Mouse (Mus musculus) liver, embryonic 15.5 days (tissue): ENCODE data around the gene Dnajb1. TPM values are rescaled to one million over a fixed set of nuclear protein-coding genes. Genes with fewer than 3 reads are reported as not detected.
A peak's percentile ranks its signal among the peaks of the same experiment; 100 is the strongest.

ENCODE experiments used
- ATAC-seq: fragments of 200-750 bp; cut with Nextera tagmentation; 2 replicates; pipeline ENCODE4 v1.8.0; 2017; ENCODE audit warnings: moderate number of reproducible peaks, mild to moderate bottlenecking, moderate library complexity; ENCODE audit not compliant: insufficient read depth
- H3K27ac ChIP-seq: fragments of 300-500 bp; sonication (generic); replicated peaks from 2 replicates; pipeline ENCODE4 v1.5.1; 2015; ENCODE audit warnings: mild to moderate bottlenecking, inconsistent platforms
- H3K27me3 ChIP-seq: fragments of 300-500 bp; sonication (generic); 2 replicates; pipeline ENCODE4 v1.6.1; 2015; ENCODE audit warnings: mild to moderate bottlenecking, inconsistent platforms
- H3K36me3 ChIP-seq: fragments of 300-500 bp; sonication (generic); replicated peaks from 2 replicates; pipeline ENCODE4 v1.6.1; 2015; ENCODE audit warnings: moderate library complexity, mild to moderate bottlenecking, inconsistent platforms
- H3K4me1 ChIP-seq: fragments of 300-500 bp; sonication (generic); replicated peaks from 2 replicates; pipeline ENCODE4 v1.6.1; 2015; ENCODE audit warnings: inconsistent platforms
- H3K4me2 ChIP-seq: fragments of 300-500 bp; sonication (generic); 2 replicates; pipeline ENCODE4 v1.6.1; 2015; ENCODE audit warnings: moderate library complexity, mild to moderate bottlenecking, inconsistent platforms
- H3K4me3 ChIP-seq: fragments of 300-500 bp; sonication (generic); replicated peaks from 2 replicates; pipeline ENCODE4 v1.5.1; 2015; ENCODE audit warnings: mild to moderate bottlenecking, inconsistent platforms
- H3K9ac ChIP-seq: fragments of 300-500 bp; sonication (generic); 2 replicates; pipeline ENCODE4 v1.6.1; 2015; ENCODE audit warnings: moderate library complexity, mild to moderate bottlenecking, inconsistent platforms
- H3K9me3 ChIP-seq: fragments of 300-500 bp; sonication (generic); replicated peaks from 2 replicates; pipeline ENCODE4 v1.6.1; 2016; ENCODE audit warnings: inconsistent platforms
- WGBS: fragments of 180-500 bp; shearing (Covaris S2); methylation state at CpG from one replicate; pipeline ENCODE4 v1.1.7; 2015; ENCODE audit warnings: mixed read lengths; ENCODE audit not compliant: insufficient replicate concordance; 5-methylcytosine and 5-hydroxymethylcytosine counted together
- polyA plus RNA-seq: library from polyadenylated mRNA; unstranded; fragments of >200 nt; fragmentation: Nextera tagmentation; extraction: Ambion mirVana; gene quantifications from 2 replicates; pipeline ENCODE4 v1.2.1, GENCODE M21; 2015

Dnajb1 gene
- polyA plus RNA-seq = 52.7 and 56.0 TPM in 2 replicates

DNA sequence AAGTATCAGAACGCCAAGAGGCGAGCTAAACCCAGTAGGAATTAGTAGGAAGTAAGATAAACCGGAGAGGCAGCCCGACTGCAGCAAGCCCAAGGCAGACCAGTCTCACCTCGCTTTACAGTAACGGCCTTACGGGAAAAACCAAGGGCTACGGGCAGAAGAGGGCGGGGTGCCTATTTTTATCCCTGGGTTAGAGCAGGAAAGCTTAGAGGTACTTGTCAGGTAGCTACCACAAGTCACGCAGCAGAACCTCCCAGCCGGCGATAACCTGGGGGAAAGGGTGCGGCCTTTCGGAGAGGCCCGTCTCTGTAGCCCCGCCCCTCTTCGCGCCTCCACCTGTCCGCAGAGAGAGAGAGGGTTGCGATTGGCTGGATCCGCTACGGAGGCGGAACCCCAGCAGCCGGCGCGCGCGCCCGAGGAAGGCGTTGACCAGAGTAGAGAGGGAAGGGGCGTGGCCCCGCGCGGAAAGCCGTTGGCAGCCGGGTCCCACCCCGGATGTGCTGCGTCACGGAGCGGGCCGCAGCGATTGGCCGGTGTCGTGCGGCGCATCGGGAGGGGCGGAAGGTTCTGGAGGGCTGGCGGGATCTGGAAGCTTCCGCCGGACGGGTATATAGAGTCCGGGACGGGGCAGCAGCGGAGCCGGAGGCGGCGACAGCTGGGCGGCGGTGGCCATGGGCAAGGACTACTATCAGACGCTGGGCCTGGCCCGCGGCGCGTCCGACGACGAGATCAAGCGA, at the start of gene Dnajb1, which contains the start of gene Tecr:
Dnajb1 (plus strand) TSS at position 533 of the 737 bp plus-strand sequence.
Tecr (minus strand) TSS at position 311 of the 737 bp plus-strand sequence.
- ATAC-seq = peak; percentile 96
- peak within 1 kb of the TSS; percentile 85 for H3K4me3 ChIP-seq
- peak within 1 kb of the TSS; percentile 98 for H3K27ac ChIP-seq
- no peaks in the 10 kb centered on the region for H3K9me3 ChIP-seq
- peak within 1 kb of the TSS; percentile 76 for H3K4me2 ChIP-seq
- peak within 1 kb of the TSS; percentile 94 for H3K9ac ChIP-seq
- H3K4me1 ChIP-seq = peaks cover 64% of the 10 kb centered on the region
- no peaks in the 10 kb centered on the region for H3K27me3 ChIP-seq
- H3K36me3 ChIP-seq = peaks cover 45% of the 10 kb centered on the region
- WGBS = under 1% methylated on average over 69 of the region's 69 CpGs

- ATAC-seq = peak; percentile 47
- WGBS = 16% methylated on average over 3 of the region's 3 CpGs
- Histone ChIP-seq H3K9ac (peak overlapping the region; percentile 6; the same call in 1 of the 2 replicates), H3K4me3 (no peak overlapping the region), H3K9me3 (no peaks in the 10 kb centered on the region), H3K27me3 (no peaks in the 10 kb centered on the region), H3K27ac (peak overlapping the region; percentile 64), H3K4me1 (peaks cover 56% of the 10 kb centered on the region), H3K4me2 (peak overlapping the region; percentile 54), H3K36me3 (no peaks in the 10 kb centered on the region)
Observed at GRCm38 (mm10) chr8:83562669-83563068, 45.3 kb upstream of the Dnajb1 start.

GRCm38 (mm10) chr8:83563246-83563645, 44.7 kb upstream of the Dnajb1 start:
- H3K27ac ChIP-seq = peak overlapping the region; percentile 64
- 0 out of 2 replicates have a peak overlapping the region, but pooled peaks have one; percentile 54 for H3K4me2 ChIP-seq
- no peaks in the 10 kb centered on the region for H3K9me3 ChIP-seq
- no peaks in the 10 kb centered on the region for H3K36me3 ChIP-seq
- no peak overlapping the region for H3K9ac ChIP-seq
- no peak overlapping the region for H3K4me3 ChIP-seq
- no peaks in the 10 kb centered on the region for H3K27me3 ChIP-seq
- 61% methylated on average over 4 of the region's 4 CpGs for WGBS
- H3K4me1 ChIP-seq = peaks cover 62% of the 10 kb centered on the region
- no peak for ATAC-seq

DNA sequence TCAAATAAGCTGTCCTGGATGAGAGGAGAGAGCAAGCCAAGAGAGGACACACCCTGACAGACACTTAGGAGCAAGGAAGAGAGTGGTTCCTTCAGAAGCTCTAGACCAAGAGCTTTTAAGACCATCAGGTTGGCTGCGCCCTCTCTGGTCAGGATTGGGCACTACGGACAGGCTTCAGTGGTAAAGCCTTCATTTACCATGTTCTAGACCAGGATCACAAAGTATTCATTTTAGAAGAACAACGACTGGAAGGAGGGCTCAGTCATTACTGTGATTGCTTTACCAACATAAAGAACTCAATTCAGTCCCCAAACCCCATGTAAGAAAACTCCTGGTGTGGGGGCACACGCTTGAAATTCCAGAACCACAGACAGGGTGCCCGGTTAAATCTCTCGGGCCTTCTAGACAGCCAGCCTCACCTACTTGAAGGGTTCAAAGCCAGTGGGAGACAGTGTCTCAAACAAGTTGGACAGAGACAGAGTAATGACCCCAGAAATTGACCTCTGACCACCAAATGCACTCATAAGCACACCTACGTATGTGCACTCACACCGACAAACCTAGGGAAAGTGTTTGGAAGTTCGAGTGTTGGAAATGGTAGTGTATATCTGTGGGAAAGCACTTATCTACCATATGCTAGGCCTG, 42.1 kb upstream of the Dnajb1 start:
- H3K36me3 ChIP-seq = peaks cover 15% of the 10 kb centered on the region
- 0 out of 2 replicates have a peak, but pooled peaks have one; percentile 19 for ATAC-seq
- H3K4me3 ChIP-seq = peak overlapping the region; percentile 91
- no peaks in the 10 kb centered on the region for H3K9me3 ChIP-seq
- H3K27me3 ChIP-seq = no peaks in the 10 kb centered on the region
- peak overlapping the region; percentile 84 for H3K4me2 ChIP-seq
- H3K9ac ChIP-seq = peak overlapping the region; percentile 87; the same call in 1 of the 2 replicates
- 72% methylated on average over 9 of the region's 9 CpGs for WGBS
- peaks cover 76% of the 10 kb centered on the region for H3K4me1 ChIP-seq
- peak overlapping the region; percentile 67; the same call in 1 of the 2 replicates for H3K27ac ChIP-seq

GRCm38 (mm10) chr8:83566469-83567395, 41.3 kb upstream of the Dnajb1 start, which contains the start of gene Ndufb7:
TSS of gene Ndufb7 (plus strand) at chr8:83566671.
- H3K9me3 ChIP-seq = no peaks in the 10 kb centered on the region
- peak within 1 kb of the TSS; percentile 84 for H3K4me2 ChIP-seq
- peak within 1 kb of the TSS; percentile 87 for H3K9ac ChIP-seq
- peak within 1 kb of the TSS; percentile 91 for H3K4me3 ChIP-seq
- H3K4me1 ChIP-seq = peaks cover 73% of the 10 kb centered on the region
- H3K27ac ChIP-seq = peak within 1 kb of the TSS; percentile 81
- no peaks in the 10 kb centered on the region for H3K27me3 ChIP-seq
- peak; percentile 84 for ATAC-seq
- peaks cover 24% of the 10 kb centered on the region for H3K36me3 ChIP-seq
- whole genome bisulfite sequencing = under 1% methylated on average over 48 of the region's 48 CpGs

DNA sequence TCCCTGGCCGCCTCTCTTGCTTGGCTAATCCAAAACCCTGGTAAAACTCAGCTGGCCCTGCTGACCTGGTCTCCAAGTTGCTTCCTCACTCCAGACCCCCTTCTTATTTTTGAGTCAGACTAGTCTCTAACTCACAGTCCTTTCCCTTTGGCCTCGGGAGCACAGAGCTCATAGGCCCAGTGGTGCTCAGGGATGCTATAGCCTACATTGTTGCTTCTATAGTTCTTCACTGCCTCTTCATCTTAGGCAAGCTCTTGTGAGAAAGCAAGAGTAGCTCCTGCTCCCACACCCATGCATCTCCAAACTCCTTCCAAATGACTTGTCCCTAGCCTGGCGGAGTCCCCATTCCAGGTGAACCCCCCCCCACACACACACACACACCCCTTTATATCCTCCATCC, 40.3 kb upstream of the Dnajb1 start:
- Histone ChIP-seq H3K36me3 (peaks cover 34% of the 10 kb centered on the region), H3K27me3 (no peaks in the 10 kb centered on the region), H3K4me3 (peak overlapping the region; percentile 91), H3K4me2 (peak overlapping the region; percentile 84), H3K9ac (peak overlapping the region; percentile 87), H3K27ac (0 out of 2 replicates have a peak overlapping the region, but pooled peaks have one; percentile 81), H3K9me3 (no peaks in the 10 kb centered on the region), H3K4me1 (peaks cover 64% of the 10 kb centered on the region)
- WGBS = 42% methylated on average over 3 of the region's 3 CpGs
- ATAC-seq = no peak

DNA sequence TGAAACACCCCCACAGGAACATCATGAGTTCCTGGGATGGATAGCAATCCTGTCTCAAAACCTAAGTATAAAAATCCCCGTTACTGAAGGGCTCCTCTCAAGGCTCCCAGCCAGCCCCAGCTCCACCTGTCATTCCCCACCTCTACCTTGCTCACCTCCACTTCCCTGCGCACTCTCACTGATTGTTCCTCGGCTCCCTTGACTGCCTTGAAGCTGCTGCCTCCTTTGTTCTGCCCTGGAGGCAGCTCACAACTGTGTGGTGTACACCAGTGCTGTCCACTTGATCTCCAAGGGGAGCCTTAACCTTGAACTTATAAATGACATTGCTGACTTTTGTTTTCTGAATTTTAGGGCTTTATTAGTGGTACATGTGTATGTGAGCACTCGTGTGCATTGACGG, 39.9 kb upstream of the Dnajb1 start:
- no peaks in the 10 kb centered on the region for H3K27me3 ChIP-seq
- H3K4me3 ChIP-seq = peak overlapping the region; percentile 91
- WGBS = 62% methylated on average over 5 of the region's 5 CpGs
- peaks cover 61% of the 10 kb centered on the region for H3K4me1 ChIP-seq
- H3K9me3 ChIP-seq = no peaks in the 10 kb centered on the region
- H3K9ac ChIP-seq = no peak overlapping the region
- ATAC-seq = no peak
- no peak overlapping the region for H3K27ac ChIP-seq
- H3K4me2 ChIP-seq = peak overlapping the region; percentile 84
- H3K36me3 ChIP-seq = peaks cover 38% of the 10 kb centered on the region

GRCm38 (mm10) chr8:83568755-83569154, 39.2 kb upstream of the Dnajb1 start:
- Histone ChIP-seq H3K4me3 (peak overlapping the region; percentile 91; the same call in 1 of the 2 replicates), H3K36me3 (peaks cover 44% of the 10 kb centered on the region), H3K27ac (no peak overlapping the region), H3K9ac (no peak overlapping the region), H3K4me1 (peaks cover 61% of the 10 kb centered on the region), H3K9me3 (no peaks in the 10 kb centered on the region), H3K4me2 (0 out of 2 replicates have a peak overlapping the region, but pooled peaks have one; percentile 84), H3K27me3 (no peaks in the 10 kb centered on the region)
- 60% methylated on average over 5 of the region's 5 CpGs for WGBS
- ATAC-seq = no peak

DNA sequence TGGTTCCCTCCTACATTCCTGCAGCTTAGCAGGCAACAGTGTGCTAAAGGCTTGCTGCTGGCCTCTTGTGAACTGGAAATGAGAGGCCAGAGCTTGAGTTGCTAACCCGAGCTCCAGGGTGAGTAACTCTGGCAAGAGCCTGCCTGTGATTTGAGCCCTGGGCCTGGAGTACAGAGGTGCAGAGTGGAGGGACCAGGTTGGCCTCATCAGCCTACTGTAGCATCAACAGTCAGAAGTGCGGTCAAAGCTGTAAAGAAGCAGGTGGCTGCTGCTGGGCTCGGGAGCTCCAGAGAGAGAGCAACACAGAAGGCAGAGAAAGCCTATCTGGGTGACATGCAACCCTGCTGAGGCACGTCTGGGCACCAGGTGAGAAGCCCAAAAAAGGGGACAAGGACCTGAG, 38.8 kb upstream of the Dnajb1 start:
- Histone ChIP-seq H3K36me3 (peaks cover 46% of the 10 kb centered on the region), H3K27ac (no peak overlapping the region), H3K4me3 (no peak overlapping the region), H3K27me3 (no peaks in the 10 kb centered on the region), H3K4me2 (no peak overlapping the region), H3K9me3 (no peaks in the 10 kb centered on the region), H3K4me1 (peaks cover 61% of the 10 kb centered on the region), H3K9ac (no peak overlapping the region)
- WGBS = 64% methylated on average over 4 of the region's 4 CpGs
- ATAC-seq = no peak

DNA sequence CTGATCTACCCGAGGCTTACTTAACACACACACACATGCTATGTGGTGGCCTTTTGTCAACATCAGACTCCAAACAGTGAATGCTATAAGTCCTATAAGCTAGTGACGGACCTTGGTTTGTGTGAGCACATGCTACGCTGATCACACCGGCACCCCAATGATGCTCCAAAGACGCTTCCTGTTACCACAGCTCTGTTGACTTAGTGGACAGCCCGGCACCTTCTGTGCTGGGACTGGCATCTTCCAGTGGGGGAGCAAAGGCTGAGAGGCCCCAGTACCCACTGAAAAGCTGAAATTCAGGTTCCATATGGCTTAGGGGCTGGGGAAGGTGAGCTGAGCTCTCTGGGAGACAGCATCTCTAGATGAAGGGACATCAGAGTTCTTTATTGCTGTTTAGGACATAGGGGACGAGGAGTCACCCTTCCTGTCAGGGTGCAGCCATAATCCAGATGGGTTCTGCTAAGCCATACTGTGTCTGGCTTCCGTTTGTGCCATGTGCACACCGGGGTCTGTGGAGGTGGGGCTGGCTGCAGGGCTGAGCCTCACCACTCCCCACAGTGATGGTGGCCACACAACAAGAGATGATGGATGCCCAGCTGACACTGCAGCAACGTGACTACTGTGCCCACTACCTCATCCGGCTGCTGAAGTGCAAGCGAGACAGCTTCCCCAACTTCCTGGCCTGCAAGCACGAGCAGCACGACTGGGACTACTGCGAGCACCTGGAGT, 37.6 kb upstream of the Dnajb1 start:
- peaks cover 53% of the 10 kb centered on the region for H3K36me3 ChIP-seq
- no peaks in the 10 kb centered on the region for H3K9me3 ChIP-seq
- no peak for ATAC-seq
- WGBS = 70% methylated on average over 15 of the region's 15 CpGs
- H3K27ac ChIP-seq = no peak overlapping the region
- no peak overlapping the region for H3K4me2 ChIP-seq
- no peak overlapping the region for H3K4me3 ChIP-seq
- H3K4me1 ChIP-seq = peaks cover 57% of the 10 kb centered on the region
- no peak overlapping the region for H3K9ac ChIP-seq
- no peaks in the 10 kb centered on the region for H3K27me3 ChIP-seq
